Mouse (Mus musculus): ENCODE measurements around the gene Dnmbp.

Gene Dnmbp

GRCm38 (mm10) chr19:43797216-43797615 lies 142.8 kb downstream of the Dnmbp start:
- no peak for DNase-seq (ENCODE audit: low spot score in 2 of 2)

All from spleen, postnatal 36 days (tissue).